Mouse (Mus musculus): Measurements from ENCODE around the gene Cope.

DNA sequence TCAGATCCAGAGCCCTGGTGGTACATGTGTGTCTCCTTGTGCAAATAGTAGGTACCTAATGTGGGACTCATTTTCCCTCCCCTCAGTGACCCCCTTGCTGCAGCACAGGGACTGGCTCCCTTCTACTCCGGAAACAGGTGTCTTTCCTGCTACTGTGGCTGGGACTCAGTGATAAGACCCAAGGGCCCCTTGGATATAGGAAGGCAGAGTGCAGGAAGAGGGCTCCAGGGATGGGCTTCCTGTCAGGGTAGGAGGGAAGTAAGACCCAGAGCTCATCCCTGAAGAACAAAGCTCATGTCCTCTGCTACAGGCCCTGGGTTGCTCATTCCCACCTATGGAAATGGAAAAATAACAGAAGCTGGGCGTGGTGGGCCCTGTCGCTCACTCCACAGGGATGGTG is 25.8 kb upstream of the Cope start:
- TF ChIP-seq CTCF (IDR thresholded peaks at IDR 0.05; ENCODE audit: borderline replicate concordance, extremely low read depth, insufficient read depth, insufficient read length), result no peak
- TF ChIP-seq POLR2A (IDR thresholded peaks at IDR 0.05; ENCODE audit: borderline replicate concordance, extremely low read depth, insufficient read depth, insufficient read length, poor library complexity, severe bottlenecking), result no peak

Measured in brain, embryonic 14.5 days (tissue).